Mouse (Mus musculus): ENCODE data around the gene Ltb4r2. TPM values are rescaled to one million over a fixed set of nuclear protein-coding genes. Genes with fewer than 3 reads are reported as not detected.

The Ltb4r2 gene
- polyA plus RNA-seq, 1 experiment from 2014 or later = 0.36 TPM

Other genes starting within 250 kb of the Ltb4r2 start
- gene Nrl, start 236.4 kb upstream of the Ltb4r2 start, polyA plus RNA-seq (2014; fragmentation: Nextera tagmentation; extraction: Ambion mirVana) = 0.10 and 0.17 TPM in 2 replicates
- 17.5 and 19.2 TPM in 2 replicates for gene Pck2, start 221.2 kb upstream of the Ltb4r2 start, polyA plus RNA-seq (2014; fragmentation: Nextera tagmentation; extraction: Ambion mirVana)
- gene Dcaf11, start 201.4 kb upstream of the Ltb4r2 start, polyA plus RNA-seq (2014; fragmentation: Nextera tagmentation; extraction: Ambion mirVana) = 107 and 112 TPM in 2 replicates
- 1.4 TPM in 1 of 2 replicates, not detected in the other for gene A730061H03Rik, start 201.0 kb upstream of the Ltb4r2 start, polyA plus RNA-seq (2014; fragmentation: Nextera tagmentation; extraction: Ambion mirVana)
- 0.27 TPM in 1 of 2 replicates, not detected in the other for gene Fitm1, start 185.8 kb upstream of the Ltb4r2 start, polyA plus RNA-seq (2014; fragmentation: Nextera tagmentation; extraction: Ambion mirVana)
- 192 and 207 TPM in 2 replicates for gene Psme1, start 183.3 kb upstream of the Ltb4r2 start, polyA plus RNA-seq (2014; fragmentation: Nextera tagmentation; extraction: Ambion mirVana)
- 37.2 and 39.2 TPM in 2 replicates for gene Emc9, start 176.1 kb upstream of the Ltb4r2 start, polyA plus RNA-seq (2014; fragmentation: Nextera tagmentation; extraction: Ambion mirVana)
- gene Psme2, start 170.3 kb upstream of the Ltb4r2 start, polyA plus RNA-seq (2014; fragmentation: Nextera tagmentation; extraction: Ambion mirVana) = 152 and 179 TPM in 2 replicates
- 12.5 and 20.4 TPM in 2 replicates for gene Rnf31, start 169.7 kb upstream of the Ltb4r2 start, polyA plus RNA-seq (2014; fragmentation: Nextera tagmentation; extraction: Ambion mirVana)
- 7.4 and 8.0 TPM in 2 replicates for gene Irf9, start 157.9 kb upstream of the Ltb4r2 start, polyA plus RNA-seq (2014; fragmentation: Nextera tagmentation; extraction: Ambion mirVana)
- gene Rec8, start 143.4 kb upstream of the Ltb4r2 start, polyA plus RNA-seq (2014; fragmentation: Nextera tagmentation; extraction: Ambion mirVana) = 8.6 and 9.0 TPM in 2 replicates
- gene Ipo4, start 125.5 kb upstream of the Ltb4r2 start, polyA plus RNA-seq (2014; fragmentation: Nextera tagmentation; extraction: Ambion mirVana) = 110 and 114 TPM in 2 replicates
- gene Gm49378, start 123.5 kb upstream of the Ltb4r2 start, polyA plus RNA-seq (2014; fragmentation: Nextera tagmentation; extraction: Ambion mirVana) = 1.5 and 2.8 TPM in 2 replicates
- 58.9 and 68.0 TPM in 2 replicates for gene Tm9sf1, start 117.6 kb upstream of the Ltb4r2 start, polyA plus RNA-seq (2014; fragmentation: Nextera tagmentation; extraction: Ambion mirVana)
- 0.31 and 0.33 TPM in 2 replicates for gene Tssk4, start 111.2 kb upstream of the Ltb4r2 start, polyA plus RNA-seq (2014; fragmentation: Nextera tagmentation; extraction: Ambion mirVana)
- 70.4 and 71.0 TPM in 2 replicates for gene Mdp1, start 100.9 kb upstream of the Ltb4r2 start, polyA plus RNA-seq (2014; fragmentation: Nextera tagmentation; extraction: Ambion mirVana)
- 35.8 and 40.8 TPM in 2 replicates for gene Gmpr2, start 89.5 kb upstream of the Ltb4r2 start, polyA plus RNA-seq (2014; fragmentation: Nextera tagmentation; extraction: Ambion mirVana)
- gene Nedd8, start 89.3 kb upstream of the Ltb4r2 start, polyA plus RNA-seq (2014; fragmentation: Nextera tagmentation; extraction: Ambion mirVana) = 544 and 612 TPM in 2 replicates
- gene Tinf2, start 79.6 kb upstream of the Ltb4r2 start, polyA plus RNA-seq (2014; fragmentation: Nextera tagmentation; extraction: Ambion mirVana) = 24.3 and 25.1 TPM in 2 replicates
- 0.14 and 0.25 TPM in 2 replicates for gene Tgm1, start 47.5 kb upstream of the Ltb4r2 start, polyA plus RNA-seq (2014; fragmentation: Nextera tagmentation; extraction: Ambion mirVana)
- 46.2 and 48.8 TPM in 2 replicates for gene Rabggta, start 39.2 kb upstream of the Ltb4r2 start, polyA plus RNA-seq (2014; fragmentation: Nextera tagmentation; extraction: Ambion mirVana)
- 70.8 and 72.3 TPM in 2 replicates for gene Dhrs1, start 15.7 kb upstream of the Ltb4r2 start, polyA plus RNA-seq (2014; fragmentation: Nextera tagmentation; extraction: Ambion mirVana)
- gene Nop9, start 15.7 kb upstream of the Ltb4r2 start, polyA plus RNA-seq (2014; fragmentation: Nextera tagmentation; extraction: Ambion mirVana) = 31.4 and 33.0 TPM in 2 replicates
- not detected in 2 replicates for gene Cideb, start 3.0 kb upstream of the Ltb4r2 start, polyA plus RNA-seq (2014; fragmentation: Nextera tagmentation; extraction: Ambion mirVana)
- 0.20 TPM in 1 of 2 replicates, not detected in the other for gene Ltb4r1, start 4.5 kb downstream of the Ltb4r2 start, polyA plus RNA-seq (2014; fragmentation: Nextera tagmentation; extraction: Ambion mirVana)
- 5.0 and 5.8 TPM in 2 replicates for gene Adcy4, start 22.7 kb downstream of the Ltb4r2 start, polyA plus RNA-seq (2014; fragmentation: Nextera tagmentation; extraction: Ambion mirVana)
- 1.8 and 2.9 TPM in 2 replicates for gene Ripk3, start 27.4 kb downstream of the Ltb4r2 start, polyA plus RNA-seq (2014; fragmentation: Nextera tagmentation; extraction: Ambion mirVana)
- 9.4 and 10.1 TPM in 2 replicates for gene Nfatc4, start 61.7 kb downstream of the Ltb4r2 start, polyA plus RNA-seq (2014; fragmentation: Nextera tagmentation; extraction: Ambion mirVana)
- gene Nynrin, start 92.6 kb downstream of the Ltb4r2 start, polyA plus RNA-seq (2014; fragmentation: Nextera tagmentation; extraction: Ambion mirVana) = 10.8 and 11.7 TPM in 2 replicates
- gene Cbln3, start 123.0 kb downstream of the Ltb4r2 start, polyA plus RNA-seq (2014; fragmentation: Nextera tagmentation; extraction: Ambion mirVana) = 0.51 and 0.56 TPM in 2 replicates
- 6.6 and 7.0 TPM in 2 replicates for gene Khnyn, start 123.5 kb downstream of the Ltb4r2 start, polyA plus RNA-seq (2014; fragmentation: Nextera tagmentation; extraction: Ambion mirVana)
- 131 and 138 TPM in 2 replicates for gene Sdr39u1, start 138.9 kb downstream of the Ltb4r2 start, polyA plus RNA-seq (2014; fragmentation: Nextera tagmentation; extraction: Ambion mirVana)
- 0.60 TPM in 1 of 2 replicates, not detected in the other for gene Cma1, start 183.2 kb downstream of the Ltb4r2 start, polyA plus RNA-seq (2014; fragmentation: Nextera tagmentation; extraction: Ambion mirVana)
- gene Cma2, start 189.6 kb downstream of the Ltb4r2 start, polyA plus RNA-seq (2014; fragmentation: Nextera tagmentation; extraction: Ambion mirVana) = not detected in 2 replicates

All from hindbrain, embryonic 14.5 days (tissue).